Mouse (Mus musculus): Measurements from ENCODE around the gene Spats1. TPM values are rescaled to one million over a fixed set of nuclear protein-coding genes. Genes with fewer than 3 reads are reported as not detected.

The Spats1 gene
- polyA plus RNA-seq, 1 experiment: 4.9 TPM

Other genes starting within 250 kb of the Spats1 start
- gene Cdc5l, start 41.7 kb downstream of the Spats1 start, polyA plus RNA-seq (2012; rRNA removed): 30.8 and 33.6 TPM in 2 replicates
- gene Aars2, start 31.4 kb upstream of the Spats1 start, polyA plus RNA-seq (2012; rRNA removed): 27.6 and 29.9 TPM in 2 replicates
- 2.0 and 2.1 TPM in 2 replicates for gene Tcte1, start 48.0 kb upstream of the Spats1 start, polyA plus RNA-seq (2012; rRNA removed)
- 68.7 and 72.1 TPM in 2 replicates for gene Tmem151b, start 74.3 kb upstream of the Spats1 start, polyA plus RNA-seq (2012; rRNA removed)
- gene Nfkbie, start 80.3 kb upstream of the Spats1 start, polyA plus RNA-seq (2012; rRNA removed): 1.8 and 2.0 TPM in 2 replicates
- gene Slc35b2, start 88.5 kb upstream of the Spats1 start, polyA plus RNA-seq (2012; rRNA removed): 57.3 and 59.5 TPM in 2 replicates
- 952 and 985 TPM in 2 replicates for gene Hsp90ab1, start 97.9 kb upstream of the Spats1 start, polyA plus RNA-seq (2012; rRNA removed)
- 35.4 and 38.9 TPM in 2 replicates for gene Slc29a1, start 124.2 kb upstream of the Spats1 start, polyA plus RNA-seq (2012; rRNA removed)
- not detected in 2 replicates for gene Mymx, start 126.7 kb upstream of the Spats1 start, polyA plus RNA-seq (2012; rRNA removed)
- 0.23 and 0.34 TPM in 2 replicates for gene Capn11, start 183.9 kb upstream of the Spats1 start, polyA plus RNA-seq (2012; rRNA removed)
- 48.4 and 52.8 TPM in 2 replicates for gene Mrpl14, start 210.9 kb upstream of the Spats1 start, polyA plus RNA-seq (2012; rRNA removed)
- 176 and 198 TPM in 2 replicates for gene Tmem63b, start 211.5 kb upstream of the Spats1 start, polyA plus RNA-seq (2012; rRNA removed)

All from frontal cortex, adult 2 months (tissue).